Mouse (Mus musculus) kidney, embryonic 14.5 days (tissue): Measurements from ENCODE around the gene AF067061. TPM values are rescaled to one million over a fixed set of nuclear protein-coding genes. Genes with fewer than 3 reads are reported as not detected.

Experiments
- polyA plus RNA-seq: library from polyadenylated mRNA; unstranded; fragments of >200 nt; fragmentation: Nextera tagmentation; extraction: Ambion mirVana; gene quantifications from 2 replicates; pipeline ENCODE4 v1.2.1, GENCODE M21; 2014

Gene AF067061
- polyA plus RNA-seq, 1 experiment from 2014 or later, result not detected

Other genes starting within 250 kb of the AF067061 start
- gene Gm36079, start 236.1 kb upstream of the AF067061 start, polyA plus RNA-seq, result not detected in 2 replicates
- gene Gm21188, start 210.9 kb upstream of the AF067061 start, polyA plus RNA-seq, result not detected in 2 replicates
- not detected in 2 replicates for gene Gm20767, start 122.9 kb upstream of the AF067061 start, polyA plus RNA-seq
- not detected in 2 replicates for gene Gm21818, start 90.7 kb upstream of the AF067061 start, polyA plus RNA-seq
- not detected in 2 replicates for gene Gm21762, start 47.2 kb upstream of the AF067061 start, polyA plus RNA-seq
- gene Gm21731, start 24.0 kb upstream of the AF067061 start, polyA plus RNA-seq, result not detected in 2 replicates
- 0.27 and 0.35 TPM in 2 replicates for gene BC147527, start 37.3 kb downstream of the AF067061 start, polyA plus RNA-seq
- not detected in 2 replicates for gene Tcstv3, start 53.8 kb downstream of the AF067061 start, polyA plus RNA-seq